Mouse (Mus musculus) intestine, embryonic 16.5 days (tissue): Measurements from ENCODE around the gene Pgc. TPM values are rescaled to one million over a fixed set of nuclear protein-coding genes. Genes with fewer than 3 reads are reported as not detected.
A peak's percentile ranks its signal among the peaks of the same experiment; 100 is the strongest.

ENCODE experiments used
- ATAC-seq: fragments of 200-750 bp; cut with Nextera tagmentation; 2 replicates; pipeline ENCODE4 v1.8.0; 2017; ENCODE audit warnings: moderate TSS enrichment, moderate library complexity
- H3K27ac ChIP-seq: fragments of 300-500 bp; sonication (generic); 2 replicates; pipeline ENCODE4 v1.5.1; 2014; ENCODE audit warnings: mild to moderate bottlenecking, low read length
- H3K27me3 ChIP-seq: fragments of 300-500 bp; sonication (generic); replicated peaks from 2 replicates; pipeline ENCODE4 v1.6.1; 2014; ENCODE audit warnings: low read length, control low read depth, mixed read lengths; ENCODE audit not compliant: control insufficient read depth, insufficient read depth
- H3K36me3 ChIP-seq: fragments of 300-500 bp; sonication (generic); 2 replicates; pipeline ENCODE4 v1.6.1; 2014; ENCODE audit warnings: low read length, control low read depth; ENCODE audit not compliant: control insufficient read depth, insufficient read depth
- H3K4me1 ChIP-seq: fragments of 300-500 bp; sonication (generic); 2 replicates; pipeline ENCODE4 v1.6.1; 2014; ENCODE audit warnings: low read length, control low read depth, mixed read lengths; ENCODE audit not compliant: control insufficient read depth, insufficient read depth
- H3K4me2 ChIP-seq: fragments of 300-500 bp; sonication (generic); 2 replicates; pipeline ENCODE4 v1.6.1; 2014; ENCODE audit warnings: low read depth, low read length, control low read depth
- H3K4me3 ChIP-seq: fragments of 300-500 bp; sonication (generic); 2 replicates; pipeline ENCODE4 v1.5.1; 2014; ENCODE audit warnings: mild to moderate bottlenecking, low read length
- H3K9ac ChIP-seq: fragments of 300-500 bp; sonication (generic); 2 replicates; pipeline ENCODE4 v1.6.1; 2014; ENCODE audit warnings: low read depth, low read length
- H3K9me3 ChIP-seq: fragments of 300-500 bp; sonication (generic); 2 replicates; pipeline ENCODE4 v1.6.1; 2016; ENCODE audit warnings: low read length, control low read depth; ENCODE audit not compliant: control insufficient read depth
- WGBS: fragments of 180-500 bp; shearing (Covaris S2); extraction: QIAGEN DNeasy Blood & Tissue Kit; methylation state at CpG from one replicate; pipeline ENCODE4 v1.1.7; 2014; 5-methylcytosine and 5-hydroxymethylcytosine counted together
- polyA plus RNA-seq: library from polyadenylated mRNA; unstranded; fragments of >200 nt; fragmentation: Nextera tagmentation; extraction: Ambion mirVana; gene quantifications from 2 replicates; pipeline ENCODE4 v1.2.1, GENCODE M21; 2015

The Pgc gene
- 0.28 and 0.68 TPM in 2 replicates for polyA plus RNA-seq

GRCm38 (mm10) chr17:47726566-47726965 lies at the start of gene Pgc:
Gene Pgc (plus strand): TSS chr17:47726842.
- Histone ChIP-seq H3K9ac (no peak within 1 kb of the TSS), H3K4me2 (no peak within 1 kb of the TSS), H3K9me3 (no peaks in the 10 kb centered on the region), H3K4me3 (no peak within 1 kb of the TSS), H3K4me1 (no peaks in the 10 kb centered on the region), H3K36me3 (no peaks in the 10 kb centered on the region), H3K27me3 (no peaks in the 10 kb centered on the region), H3K27ac (no peak within 1 kb of the TSS)
- ATAC-seq = no peak
- WGBS = 69% methylated on average over 11 of the region's 11 CpGs

GRCm38 (mm10) chr17:47678238-47678637 lies 48.4 kb upstream of the Pgc start:
- Histone ChIP-seq H3K4me3 (no peak overlapping the region), H3K27ac (peak overlapping the region; percentile 12; the same call in 1 of the 2 replicates)
- peak; percentile 79 for ATAC-seq

GRCm38 (mm10) chr17:47678702-47679101 lies 47.9 kb upstream of the Pgc start:
- Histone ChIP-seq H3K9me3 (no peaks in the 10 kb centered on the region), H3K9ac (no peak overlapping the region), H3K27ac (peak overlapping the region; percentile 12; the same call in 1 of the 2 replicates), H3K4me2 (no peak overlapping the region), H3K4me1 (peaks cover 4% of the 10 kb centered on the region; the same call in 1 of the 2 replicates), H3K27me3 (no peaks in the 10 kb centered on the region), H3K36me3 (peaks cover 14% of the 10 kb centered on the region), H3K4me3 (no peak overlapping the region)
- peak; percentile 54 for ATAC-seq
- 58% methylated on average over 5 of the region's 5 CpGs for WGBS

More at GRCm38 (mm10) chr17:47678238-47678637, 48.4 kb upstream of the Pgc start:
- H3K4me2 ChIP-seq = no peak overlapping the region
- no peaks in the 10 kb centered on the region for H3K27me3 ChIP-seq
- WGBS = 67% methylated on average over 5 of the region's 5 CpGs
- no peak overlapping the region for H3K9ac ChIP-seq
- H3K36me3 ChIP-seq = peaks cover 14% of the 10 kb centered on the region
- peaks cover 4% of the 10 kb centered on the region for H3K4me1 ChIP-seq
- no peaks in the 10 kb centered on the region for H3K9me3 ChIP-seq

GRCm38 (mm10) chr17:47682836-47683235 lies 43.8 kb upstream of the Pgc start:
- no peaks in the 10 kb centered on the region for H3K9me3 ChIP-seq
- H3K4me2 ChIP-seq = no peak overlapping the region
- H3K36me3 ChIP-seq = peaks cover 16% of the 10 kb centered on the region; the same call in 1 of the 2 replicates
- no peak overlapping the region for H3K4me3 ChIP-seq
- no peak overlapping the region for H3K27ac ChIP-seq
- H3K4me1 ChIP-seq = peaks cover 11% of the 10 kb centered on the region; the same call in 1 of the 2 replicates
- no peak overlapping the region for H3K9ac ChIP-seq
- no peaks in the 10 kb centered on the region for H3K27me3 ChIP-seq
- WGBS = 61% methylated on average over 4 of the region's 4 CpGs
- ATAC-seq = 0 out of 2 replicates have a peak, but pooled peaks have one; percentile 17

GRCm38 (mm10) chr17:47687409-47688343 lies 39.0 kb upstream of the Pgc start:
- ATAC-seq = peak; percentile 89
- Histone ChIP-seq H3K27me3 (no peaks in the 10 kb centered on the region), H3K9me3 (no peaks in the 10 kb centered on the region), H3K4me2 (peak overlapping the region; percentile 97), H3K27ac (peak overlapping the region; percentile 87), H3K4me1 (peaks cover 10% of the 10 kb centered on the region; the same call in 1 of the 2 replicates), H3K36me3 (0 out of 2 replicates have a peak, but pooled peaks cover 7% of the 10 kb centered on the region), H3K4me3 (peak overlapping the region; percentile 91), H3K9ac (peak overlapping the region; percentile 86)
- under 1% methylated on average over 70 of the region's 70 CpGs for WGBS

- WGBS = 1% methylated on average over 9 of the region's 9 CpGs
- ATAC-seq = no peak
- no peaks in the 10 kb centered on the region for H3K27me3 ChIP-seq
- H3K4me2 ChIP-seq = peak within 1 kb of the TSS; percentile 97
- H3K27ac ChIP-seq = peak within 1 kb of the TSS; percentile 87
- H3K9ac ChIP-seq = peak within 1 kb of the TSS; percentile 86
- H3K36me3 ChIP-seq = 0 out of 2 replicates have a peak, but pooled peaks cover 7% of the 10 kb centered on the region
- H3K4me3 ChIP-seq = peak within 1 kb of the TSS; percentile 91
- H3K4me1 ChIP-seq = peaks cover 10% of the 10 kb centered on the region; the same call in 1 of the 2 replicates
- no peaks in the 10 kb centered on the region for H3K9me3 ChIP-seq
Measured at GRCm38 (mm10) chr17:47688344-47688607, 38.4 kb upstream of the Pgc start, which contains the start of gene Tomm6. Gene Tomm6 (minus strand): TSS chr17:47688386.

- no peaks in the 10 kb centered on the region for H3K27me3 ChIP-seq
- 2% methylated on average over 58 of the region's 58 CpGs for WGBS
Measured at GRCm38 (mm10) chr17:47688608-47689575, 37.8 kb upstream of the Pgc start, which contains the start of gene Frs3. Gene Frs3 (plus strand): TSS chr17:47689030.

GRCm38 (mm10) chr17:47689894-47690293 lies 36.7 kb upstream of the Pgc start:
- Histone ChIP-seq H3K4me3 (no peak overlapping the region), H3K27ac (no peak overlapping the region), H3K4me1 (peaks cover 13% of the 10 kb centered on the region; the same call in 1 of the 2 replicates), H3K36me3 (0 out of 2 replicates have a peak, but pooled peaks cover 4% of the 10 kb centered on the region), H3K9me3 (no peaks in the 10 kb centered on the region), H3K9ac (0 out of 2 replicates have a peak overlapping the region, but pooled peaks have one; percentile 3), H3K27me3 (no peaks in the 10 kb centered on the region), H3K4me2 (no peak overlapping the region)
- WGBS = 84% methylated on average over 8 of the region's 8 CpGs
- ATAC-seq = no peak

More at GRCm38 (mm10) chr17:47688608-47689575, 37.8 kb upstream of the Pgc start, which contains the start of gene Frs3:
- peak within 1 kb of the TSS; percentile 86 for H3K9ac ChIP-seq
- 0 out of 2 replicates have a peak, but pooled peaks cover 7% of the 10 kb centered on the region for H3K36me3 ChIP-seq
- H3K4me2 ChIP-seq = peak within 1 kb of the TSS; percentile 97
- peaks cover 10% of the 10 kb centered on the region; the same call in 1 of the 2 replicates for H3K4me1 ChIP-seq
- no peaks in the 10 kb centered on the region for H3K9me3 ChIP-seq
- ATAC-seq = peak; percentile 65
- H3K27ac ChIP-seq = peak within 1 kb of the TSS; percentile 87
- peak within 1 kb of the TSS; percentile 91 for H3K4me3 ChIP-seq
